Mouse (Mus musculus) myocyte (in vitro differentiated cells): ENCODE data around the gene Efna4. TPM values are rescaled to one million over a fixed set of nuclear protein-coding genes. Genes with fewer than 3 reads are reported as not detected.

Experiments used
- H3K27me3 ChIP-seq: one replicate; pipeline ENCODE4 v1.6.1; 2011; ENCODE audit not compliant: control insufficient read depth, insufficient read depth, insufficient read length
- H3K36me3 ChIP-seq: one replicate; pipeline ENCODE4 v1.6.1; 2011; ENCODE audit not compliant: control insufficient read depth, insufficient read depth
- H3K4me2 ChIP-seq: one replicate; pipeline ENCODE4 v1.6.1; 2011; ENCODE audit warnings: low read depth, control low read depth
- H3K4me3 ChIP-seq: one replicate; pipeline ENCODE4 v1.5.1; 2011; ENCODE audit warnings: mild to moderate bottlenecking, control low read depth, moderate library complexity
- H3K79me2 ChIP-seq: one replicate; pipeline ENCODE4 v1.6.1; 2011; ENCODE audit not compliant: control insufficient read depth, insufficient read depth
- H3ac ChIP-seq: one replicate; pipeline ENCODE4 v1.6.1; 2011; ENCODE audit not compliant: control insufficient read depth, insufficient read length
- CEBPB ChIP-seq: IDR thresholded peaks from 2 replicates; pipeline ENCODE4 v1.6.1; 2011; ENCODE audit warnings: mild to moderate bottlenecking, moderate library complexity; ENCODE audit not compliant: poor library complexity, insufficient read depth, severe bottlenecking
- E2F4 ChIP-seq: IDR thresholded peaks from one replicate; pipeline ENCODE4 v1.6.1; 2011; ENCODE audit warnings: mild to moderate bottlenecking, control low read depth, moderate library complexity; ENCODE audit not compliant: insufficient read depth
- MAX ChIP-seq: IDR thresholded peaks from one replicate; pipeline ENCODE4 v1.6.1; 2011; ENCODE audit warnings: low read depth, mild to moderate bottlenecking, control low read depth
- MYOD1 ChIP-seq, 3 experiments: IDR thresholded peaks; one replicate each; pipeline ENCODE4 v1.6.1; 2011; ENCODE audit warnings: control low read depth in 2 of 3, low read depth in 2 of 3, mild to moderate bottlenecking in 2 of 3, moderate library complexity in 1 of 3; ENCODE audit not compliant: insufficient read length in 2 of 3, control insufficient read depth in 1 of 3
- MYOG ChIP-seq, 3 experiments: IDR thresholded peaks; one replicate each; pipeline ENCODE4 v1.6.1; 2011; ENCODE audit warnings: control low read depth in 2 of 3, low read depth in 2 of 3, mild to moderate bottlenecking in 2 of 3; ENCODE audit not compliant: insufficient read length in 2 of 3, control insufficient read depth in 1 of 3, insufficient read depth in 1 of 3
- POLR2A ChIP-seq: IDR thresholded peaks from one replicate; pipeline ENCODE4 v1.6.1; 2011; ENCODE audit warnings: low read depth, mild to moderate bottlenecking, control low read depth, moderate library complexity; ENCODE audit not compliant: insufficient read length
- POLR2AphosphoS2 ChIP-seq: IDR thresholded peaks from one replicate; pipeline ENCODE4 v1.6.1; 2011; ENCODE audit warnings: low read depth, control low read depth; ENCODE audit not compliant: insufficient read length
- REST ChIP-seq: IDR thresholded peaks from one replicate; pipeline ENCODE4 v1.6.1; 2011; ENCODE audit warnings: mild to moderate bottlenecking, control low read depth, moderate library complexity; ENCODE audit not compliant: insufficient read depth, insufficient read length
- SRF ChIP-seq: IDR thresholded peaks from one replicate; pipeline ENCODE4 v1.6.1; 2011; ENCODE audit warnings: low read depth; ENCODE audit not compliant: control insufficient read depth, insufficient read length
- TCF12 ChIP-seq: IDR thresholded peaks from one replicate; pipeline ENCODE4 v1.6.1; 2011; ENCODE audit warnings: mild to moderate bottlenecking, control low read depth; ENCODE audit not compliant: poor library complexity, insufficient read depth, severe bottlenecking
- TCF3 ChIP-seq: IDR thresholded peaks from one replicate; pipeline ENCODE4 v1.6.1; 2011; ENCODE audit warnings: low read depth, control low read depth; ENCODE audit not compliant: insufficient read length
- USF1 ChIP-seq: IDR thresholded peaks from one replicate; pipeline ENCODE4 v1.6.1; 2011; ENCODE audit warnings: low read depth, mild to moderate bottlenecking, control low read depth, moderate library complexity
- polyA plus RNA-seq: library from polyadenylated mRNA; unstranded; fragments of >200 nt; fragmentation: generic; extraction: Trizol; gene quantifications from one replicate; pipeline ENCODE4 v1.2.1, GENCODE M21; 2012; ENCODE audit warnings: missing spikeins

The Efna4 gene
- polyA plus RNA-seq, 1 experiment = 5.4 TPM

DNA sequence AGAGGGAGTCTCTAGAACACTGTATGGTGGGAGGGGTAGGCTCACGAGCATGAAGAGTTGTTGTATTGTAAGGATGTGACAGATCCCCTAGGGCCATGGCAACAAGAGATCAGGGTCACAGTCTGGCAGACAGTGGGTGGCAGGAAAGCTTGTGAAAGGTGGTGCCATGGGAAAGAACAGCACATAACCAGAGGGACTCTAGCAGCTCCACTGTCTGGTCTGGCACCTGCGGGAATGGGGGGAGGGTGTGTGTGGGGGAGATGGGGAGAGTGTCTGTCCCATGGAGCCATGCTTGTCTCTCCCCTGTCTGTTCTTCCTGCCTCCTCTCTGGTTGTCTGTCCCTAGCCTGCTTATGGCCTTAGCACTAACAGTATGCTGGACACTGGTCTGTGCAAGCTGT is 52.3 kb downstream of the Efna4 start:
- no peak for TF ChIP-seq CEBPB
- no peak for TF ChIP-seq SRF
- TF ChIP-seq MAX = no peak
- TF ChIP-seq TCF12 = no peak
- TF ChIP-seq TCF3 = no peak
- TF ChIP-seq MYOD1 (IDR thresholded peaks at IDR 0.05; ENCODE audit: control insufficient read depth in 1 of 3, insufficient read length in 2 of 3, low read depth in 2 of 3) = no peak
- no peak for TF ChIP-seq MYOG (IDR thresholded peaks at IDR 0.05; ENCODE audit: control insufficient read depth in 1 of 3, insufficient read depth in 1 of 3, insufficient read length in 2 of 3, low read depth in 2 of 3)
- no peak for TF ChIP-seq POLR2AphosphoS2
- TF ChIP-seq REST = no peak
- no peak for TF ChIP-seq USF1
- no peak for TF ChIP-seq E2F4
- no peak for TF ChIP-seq POLR2A
- H3ac ChIP-seq = no peak overlapping the region
- no peaks in the 10 kb centered on the region for H3K36me3 ChIP-seq
- H3K27me3 ChIP-seq = peaks cover 13% of the 10 kb centered on the region
- H3K79me2 ChIP-seq = no peaks in the 10 kb centered on the region
- H3K4me2 ChIP-seq = no peak overlapping the region
- no peak overlapping the region for H3K4me3 ChIP-seq

DNA sequence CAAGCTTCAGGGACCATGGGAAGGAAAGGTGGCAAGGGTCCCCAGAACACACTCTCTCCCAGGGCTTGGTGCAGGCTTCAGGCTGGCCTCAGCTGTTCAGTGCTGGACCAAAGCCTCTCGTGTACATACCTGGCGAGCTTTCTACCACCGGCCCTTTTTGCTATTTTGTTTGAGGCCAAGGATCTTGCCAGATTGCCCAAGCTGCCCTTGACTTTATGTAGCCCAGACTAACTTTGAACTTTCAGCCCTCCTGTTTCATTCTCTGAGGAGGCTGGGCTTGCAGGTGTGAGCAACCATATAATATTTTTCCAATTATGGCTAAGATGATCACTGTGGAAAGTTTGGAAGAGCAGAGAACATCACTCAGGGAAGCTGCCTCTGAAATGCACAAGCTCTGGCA is 53.6 kb downstream of the Efna4 start:
- Histone ChIP-seq H3K79me2 (no peaks in the 10 kb centered on the region), H3K27me3 (peaks cover 13% of the 10 kb centered on the region), H3K4me2 (no peak overlapping the region), H3K4me3 (no peak overlapping the region), H3K36me3 (no peaks in the 10 kb centered on the region), H3ac (no peak overlapping the region)
- TF ChIP-seq USF1 (no peak), TCF3 (no peak), POLR2AphosphoS2 (no peak), MYOD1 (IDR thresholded peaks at IDR 0.05; ENCODE audit: control insufficient read depth in 1 of 3, insufficient read length in 2 of 3, low read depth in 2 of 3) (no peak), POLR2A (no peak), CEBPB (no peak), MYOG (IDR thresholded peaks at IDR 0.05; ENCODE audit: control insufficient read depth in 1 of 3, insufficient read depth in 1 of 3, insufficient read length in 2 of 3, low read depth in 2 of 3) (no peak), TCF12 (no peak), E2F4 (no peak), SRF (no peak), MAX (no peak), REST (no peak)

Other genes starting within 250 kb of the Efna4 start
- 20.2 TPM for gene Rusc1, start 244.7 kb downstream of the Efna4 start, polyA plus RNA-seq
- 0.02 TPM for gene Gm43738, start 236.9 kb downstream of the Efna4 start, polyA plus RNA-seq
- 863 TPM for gene Fdps, start 236.1 kb downstream of the Efna4 start, polyA plus RNA-seq
- not detected for gene Pklr, start 201.9 kb downstream of the Efna4 start, polyA plus RNA-seq
- gene Hcn3, start 177.8 kb downstream of the Efna4 start, polyA plus RNA-seq = 0.10 TPM
- 22.2 TPM for gene Clk2, start 173.2 kb downstream of the Efna4 start, polyA plus RNA-seq
- 127 TPM for gene Scamp3, start 160.6 kb downstream of the Efna4 start, polyA plus RNA-seq
- gene Fam189b, start 154.9 kb downstream of the Efna4 start, polyA plus RNA-seq = 15.0 TPM
- 52.5 TPM for gene Gba, start 135.1 kb downstream of the Efna4 start, polyA plus RNA-seq
- 5.9 TPM for gene Thbs3, start 122.8 kb downstream of the Efna4 start, polyA plus RNA-seq
- gene Mtx1, start 110.9 kb downstream of the Efna4 start, polyA plus RNA-seq = 114 TPM
- 0.37 TPM for gene Muc1, start 109.0 kb downstream of the Efna4 start, polyA plus RNA-seq
- 371 TPM for gene Krtcap2, start 92.1 kb downstream of the Efna4 start, polyA plus RNA-seq
- 15.2 TPM for gene Trim46, start 91.7 kb downstream of the Efna4 start, polyA plus RNA-seq
- gene Dpm3, start 78.7 kb downstream of the Efna4 start, polyA plus RNA-seq = 222 TPM
- gene Slc50a1, start 67.5 kb downstream of the Efna4 start, polyA plus RNA-seq = 48.7 TPM
- gene Efna1, start 56.9 kb downstream of the Efna4 start, polyA plus RNA-seq = 8.2 TPM
- gene Efna3, start 15.1 kb downstream of the Efna4 start, polyA plus RNA-seq = 1.8 TPM
- gene Adam15, start 12.0 kb upstream of the Efna4 start, polyA plus RNA-seq = 78.4 TPM
- gene Dcst2, start 23.9 kb upstream of the Efna4 start, polyA plus RNA-seq = 0.01 TPM
- 0.41 TPM for gene Dcst1, start 27.2 kb upstream of the Efna4 start, polyA plus RNA-seq
- 47.0 TPM for gene Zbtb7b, start 56.7 kb upstream of the Efna4 start, polyA plus RNA-seq
- not detected for gene Lenep, start 64.8 kb upstream of the Efna4 start, polyA plus RNA-seq
- gene Flad1, start 73.8 kb upstream of the Efna4 start, polyA plus RNA-seq = 19.8 TPM
- 113 TPM for gene Cks1b, start 80.4 kb upstream of the Efna4 start, polyA plus RNA-seq
- gene Shc1, start 80.4 kb upstream of the Efna4 start, polyA plus RNA-seq = 95.5 TPM
- 58.5 TPM for gene Pygo2, start 92.2 kb upstream of the Efna4 start, polyA plus RNA-seq
- 159 TPM for gene Pbxip1, start 98.7 kb upstream of the Efna4 start, polyA plus RNA-seq
- 67.9 TPM for gene Pmvk, start 116.5 kb upstream of the Efna4 start, polyA plus RNA-seq
- gene Kcnn3, start 182.1 kb upstream of the Efna4 start, polyA plus RNA-seq = 0.68 TPM